Mouse (Mus musculus): ENCODE data around the gene Nfib.

- TF ChIP-seq POLR2A (IDR thresholded peaks at IDR 0.05; ENCODE audit: extremely low read depth, insufficient read depth, low read length) (no peak), CTCF (IDR thresholded peaks at IDR 0.05; ENCODE audit: low read depth, low read length) (no peak)
These were observed 221.7 kb downstream of the Nfib start for GRCm38 (mm10) chr4:82483871-82484270.

Data from liver, adult 2 months (tissue).